Mouse (Mus musculus) cerebellum, postnatal 25 days (tissue): ENCODE data around the gene Cept1.

ENCODE experiments used
- DNase-seq, 2 experiments: peaks; one replicate each; pipeline ENCODE4 v3.0.0; 2021; ENCODE audit warnings: mixed read lengths in 2 of 2

The Cept1 gene

GRCm38 (mm10) chr3:106494417-106494950 lies 53.1 kb downstream of the Cept1 start:
- peak in 1 of 2 experiments; percentile 13 for DNase-seq

DNA sequence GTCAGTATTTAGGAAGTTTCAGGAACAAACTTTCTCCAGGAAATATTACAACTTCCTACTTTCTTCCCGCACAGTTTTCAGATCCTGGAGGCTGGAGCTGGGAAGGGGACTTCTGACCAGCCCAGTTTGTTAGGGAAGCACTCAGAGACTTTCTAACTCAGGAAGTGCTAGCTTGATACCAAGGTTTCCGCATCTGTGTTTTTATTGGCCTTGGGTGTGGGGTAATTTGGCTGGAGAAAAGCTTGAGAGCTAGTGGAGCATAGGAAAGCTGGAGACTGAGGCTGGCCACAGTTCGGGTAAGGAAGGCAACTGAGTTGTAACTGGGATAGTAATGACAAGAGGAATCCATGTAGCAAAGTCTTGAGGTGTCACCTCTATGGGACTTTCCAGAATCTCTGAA lies 53.7 kb downstream of the Cept1 start:
- DNase-seq, result no peak

- DNase-seq, result no peak
Observed at GRCm38 (mm10) chr3:106493202-106493601, 54.4 kb downstream of the Cept1 start.

DNA sequence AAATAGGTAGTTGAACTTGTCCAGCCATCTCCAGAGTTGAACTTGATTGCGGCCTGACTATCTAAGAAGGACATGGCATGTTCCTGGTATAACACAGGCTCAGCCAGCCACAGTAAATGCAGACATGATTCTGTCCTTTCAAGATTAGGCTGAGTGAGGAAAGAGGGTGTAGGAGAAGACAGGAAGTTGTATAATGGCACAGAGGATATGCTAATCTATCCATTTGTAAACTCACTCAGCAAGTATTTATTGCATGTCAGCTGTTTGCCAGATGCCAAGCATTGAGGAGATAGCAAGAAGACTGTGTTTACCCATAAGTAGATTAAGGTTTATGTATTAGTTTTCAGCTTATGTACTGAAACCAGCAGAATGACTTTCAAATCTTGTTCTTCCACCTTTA lies 54.9 kb downstream of the Cept1 start:
- DNase-seq, result no peak

DNA sequence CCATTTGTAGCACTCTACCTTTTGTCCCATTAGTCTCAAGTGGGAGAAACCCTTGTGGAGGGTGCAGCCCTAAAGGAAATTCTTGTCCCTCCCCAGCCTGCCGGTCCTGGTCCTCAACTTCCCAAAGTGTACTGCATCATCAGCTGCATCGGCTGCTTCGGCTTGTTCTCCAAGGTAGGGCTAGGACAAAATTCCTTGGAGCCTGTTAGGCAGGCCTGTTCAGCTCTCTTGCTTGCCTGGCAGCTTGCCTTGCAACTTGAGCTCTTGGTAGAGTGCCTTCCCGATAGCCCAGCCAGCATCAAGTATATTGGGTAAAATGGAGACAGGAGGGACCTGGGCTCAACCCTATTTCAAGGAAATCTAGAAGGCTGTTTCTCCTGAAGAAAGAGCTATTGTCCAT lies 57.4 kb downstream of the Cept1 start:
- DNase-seq, result no peak

DNA sequence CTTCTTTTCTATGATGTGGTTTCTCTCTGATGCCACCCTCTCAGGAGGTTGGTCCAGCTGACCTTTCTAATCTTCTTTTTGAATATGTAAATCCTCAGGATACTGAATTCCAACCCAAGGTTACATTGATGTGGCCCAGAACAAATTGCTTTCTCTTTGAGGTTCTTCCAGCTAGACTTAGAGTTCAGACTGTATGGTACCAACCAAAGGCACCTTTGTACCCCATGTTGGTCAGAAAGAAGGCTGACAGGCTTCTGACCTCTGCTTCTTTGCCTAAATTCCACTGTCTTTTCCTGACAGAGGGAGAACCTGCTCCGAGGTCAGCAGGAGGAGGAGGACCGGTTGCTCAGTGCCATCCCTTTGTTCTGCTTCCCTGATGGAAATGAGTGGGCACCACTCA lies 60.1 kb downstream of the Cept1 start:
- DNase-seq, result no peak

DNA sequence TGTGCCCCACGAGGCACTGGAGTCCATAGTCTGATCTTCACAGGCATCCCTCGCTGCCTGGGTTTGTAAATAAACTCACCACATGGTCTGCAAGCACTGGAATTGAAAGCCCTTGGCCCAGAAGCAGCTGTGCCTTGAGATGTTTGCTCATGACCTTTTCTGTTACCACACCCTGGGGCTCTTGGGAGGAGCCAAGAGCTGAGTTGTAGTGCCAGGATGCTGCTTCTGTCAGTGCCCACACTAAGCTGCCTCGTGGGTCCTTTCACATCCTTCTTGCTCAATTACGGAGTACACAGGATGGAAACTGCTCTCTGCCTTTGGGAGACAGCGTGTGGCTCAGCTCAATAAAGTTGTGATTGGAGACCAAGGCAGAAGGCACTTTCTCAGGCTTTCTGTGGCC lies 61.8 kb downstream of the Cept1 start:
- DNase-seq, result no peak

DNA sequence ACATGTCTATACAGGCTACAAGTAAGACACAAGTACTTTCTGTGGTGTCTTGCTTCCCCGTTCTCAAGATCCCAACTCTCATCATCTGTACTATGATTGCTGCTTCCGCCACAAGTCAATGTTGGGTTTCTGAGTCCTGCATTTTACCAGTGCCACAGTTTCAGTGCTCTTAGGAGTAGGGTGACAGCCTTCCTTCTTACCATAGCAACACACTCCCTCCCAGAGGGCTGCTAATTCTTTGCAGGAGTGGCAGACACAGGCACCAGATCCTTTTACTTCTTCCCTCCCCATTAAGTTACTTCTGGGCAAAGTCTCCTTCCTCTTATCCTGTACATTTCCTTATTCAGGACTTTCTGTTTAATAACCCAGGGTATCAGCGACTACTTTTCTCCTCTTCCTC lies 62.7 kb downstream of the Cept1 start:
- DNase-seq, result no peak

DNA sequence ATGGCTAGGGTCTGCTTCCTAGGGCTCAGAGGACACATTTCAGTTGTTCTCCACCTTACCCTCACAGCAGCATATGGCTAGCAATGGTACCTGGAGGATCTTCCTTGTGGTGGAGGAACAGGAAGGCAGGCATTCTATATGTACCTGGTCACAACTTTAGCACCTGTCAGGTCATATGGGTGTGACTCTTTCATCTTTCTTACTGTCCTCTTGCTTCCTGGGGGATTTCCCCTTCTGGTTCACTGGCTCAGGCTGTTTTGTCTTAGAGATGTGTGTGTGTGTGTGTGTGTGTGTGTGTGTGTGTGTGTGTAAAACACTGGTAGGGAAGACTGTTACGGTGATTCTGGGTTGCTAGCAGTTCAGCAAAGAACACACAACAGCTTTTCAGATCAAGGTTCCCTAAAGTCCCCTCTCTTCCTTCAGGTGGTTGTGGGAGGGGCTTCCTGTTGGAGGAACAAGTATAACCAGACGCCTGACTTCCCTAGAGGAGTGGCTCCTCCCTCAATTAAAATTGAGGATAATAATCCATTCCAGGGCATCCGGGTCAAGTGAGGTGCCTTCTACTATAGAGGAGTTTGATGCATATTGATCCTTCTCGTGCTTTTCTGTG lies 63.7 kb downstream of the Cept1 start:
- no peak for DNase-seq

GRCm38 (mm10) chr3:106483297-106483696 lies 64.3 kb downstream of the Cept1 start:
- no peak for DNase-seq

DNA sequence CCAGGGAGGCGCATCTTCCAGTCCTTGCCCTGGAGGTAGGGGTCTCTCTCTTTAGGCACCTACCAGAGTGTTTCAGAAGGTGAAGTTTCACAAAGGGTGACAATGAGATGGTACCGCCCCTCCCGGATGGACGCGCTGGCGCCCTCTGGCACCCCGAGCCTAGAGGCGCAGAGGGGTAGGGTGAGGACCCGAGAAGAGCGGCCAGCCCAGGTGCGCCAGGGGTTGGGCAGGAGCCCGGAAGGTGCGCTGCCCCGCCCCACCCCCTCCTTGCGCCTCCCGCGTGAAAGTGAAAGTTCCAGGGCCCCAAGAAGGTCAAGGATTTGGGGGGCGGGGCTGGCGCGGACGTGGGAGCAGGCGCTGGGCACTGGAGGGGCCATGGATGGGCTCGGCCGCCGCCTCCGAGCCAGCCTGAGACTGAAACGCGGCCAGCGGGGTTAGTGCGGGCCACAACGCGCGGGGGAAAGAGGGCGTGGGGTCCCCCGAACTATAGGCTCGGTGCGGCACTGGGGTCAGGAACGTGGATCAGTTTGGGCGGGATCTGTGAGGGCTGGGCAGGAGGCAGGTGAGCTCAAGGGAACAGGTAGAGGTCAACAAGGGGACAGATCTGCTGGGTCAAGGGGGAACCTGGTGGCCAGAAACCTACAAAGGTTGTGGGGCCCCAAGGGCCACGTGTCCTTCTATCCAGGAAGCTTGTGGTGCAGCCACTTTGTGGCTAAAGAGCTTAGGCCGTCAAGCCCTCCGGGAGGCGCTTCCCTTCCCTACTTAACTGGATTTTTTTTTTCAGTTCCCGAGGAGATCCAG lies 65.1 kb downstream of the Cept1 start, which contains the start of gene Dennd2d:
Dennd2d (plus strand) TSS at position 125 of the 801 bp plus-strand sequence.
- peak; percentile 10 to 17 for DNase-seq

DNA sequence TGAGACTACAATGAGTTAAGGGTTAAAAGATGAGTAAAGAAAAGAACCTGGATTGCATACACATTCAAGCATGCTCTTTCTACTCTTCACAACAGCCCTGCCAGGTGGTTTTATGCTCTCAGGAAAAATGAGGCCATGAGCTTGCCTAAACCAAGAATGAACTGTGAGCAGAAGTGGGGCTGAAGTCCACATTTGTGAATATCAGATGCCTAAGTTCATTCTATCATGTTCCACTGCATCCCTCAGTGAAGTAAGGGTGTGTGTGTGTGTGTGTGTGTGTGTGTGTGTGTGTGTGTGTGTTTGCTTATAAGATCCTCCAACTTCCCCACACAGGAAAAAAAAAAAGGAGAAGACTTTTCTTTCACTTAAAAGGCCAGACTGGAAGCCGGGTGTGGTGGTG lies 70.7 kb downstream of the Cept1 start:
- no peak for DNase-seq

DNA sequence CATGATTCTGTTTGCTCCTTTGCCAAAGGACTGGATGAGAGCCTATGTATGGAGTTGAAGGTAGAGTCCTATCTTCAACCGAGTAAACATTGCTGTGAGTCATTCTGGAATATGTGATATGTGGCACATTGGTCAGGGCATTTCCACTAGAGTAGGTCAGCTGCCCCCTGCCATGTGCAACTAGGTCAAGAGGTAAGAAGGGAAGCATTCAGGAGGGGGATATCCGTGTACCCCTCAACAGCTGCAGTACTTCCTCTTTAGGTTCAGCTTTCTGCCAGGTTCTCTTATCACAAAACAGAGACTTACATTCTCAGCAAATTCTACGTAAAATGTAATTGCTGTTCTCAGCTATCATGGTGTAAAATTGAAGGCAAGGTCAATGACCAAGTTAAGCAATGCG lies 73.4 kb downstream of the Cept1 start:
- DNase-seq, result no peak

DNA sequence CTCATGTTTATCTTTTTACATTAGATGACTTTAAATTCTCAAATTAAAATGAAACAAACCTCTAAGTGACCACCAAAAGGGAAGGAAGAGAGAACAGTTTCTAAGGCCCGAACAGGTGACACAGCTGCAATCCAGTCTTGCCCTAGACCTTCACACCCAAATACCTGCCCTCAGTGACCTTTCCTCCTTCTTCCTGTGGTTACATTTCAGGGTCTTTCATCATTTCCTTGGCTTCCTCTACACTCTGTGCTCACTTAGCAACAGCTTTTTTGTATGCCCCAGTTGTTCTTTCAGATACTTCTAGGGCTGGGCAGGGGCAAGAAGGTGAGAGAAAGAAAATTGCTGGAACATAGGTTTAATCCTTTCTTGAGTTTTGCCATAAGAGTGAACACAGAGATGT lies 82.9 kb downstream of the Cept1 start:
- DNase-seq, result no peak

DNA sequence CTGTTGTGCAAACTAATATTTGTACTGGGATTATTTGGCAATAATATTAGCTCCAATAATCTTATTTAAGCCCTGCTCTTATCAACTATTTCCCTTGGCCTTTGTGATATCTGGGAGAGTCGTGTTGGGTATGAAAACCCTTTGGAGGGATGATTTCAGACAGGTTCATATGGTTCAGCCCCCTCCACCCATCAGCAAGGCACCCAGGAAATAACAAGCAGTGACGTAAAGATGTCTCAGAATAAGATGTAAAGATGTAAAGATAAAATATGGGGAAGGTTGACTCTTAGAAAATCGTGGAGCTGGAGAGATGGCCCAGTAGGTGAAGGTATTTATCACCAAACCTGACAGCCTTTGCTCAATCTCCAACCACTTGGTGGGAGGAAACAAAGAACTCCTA lies 85.1 kb downstream of the Cept1 start:
- no peak for DNase-seq

- no peak for DNase-seq
Observed at GRCm38 (mm10) chr3:106462059-106462470, 85.5 kb downstream of the Cept1 start.

DNA sequence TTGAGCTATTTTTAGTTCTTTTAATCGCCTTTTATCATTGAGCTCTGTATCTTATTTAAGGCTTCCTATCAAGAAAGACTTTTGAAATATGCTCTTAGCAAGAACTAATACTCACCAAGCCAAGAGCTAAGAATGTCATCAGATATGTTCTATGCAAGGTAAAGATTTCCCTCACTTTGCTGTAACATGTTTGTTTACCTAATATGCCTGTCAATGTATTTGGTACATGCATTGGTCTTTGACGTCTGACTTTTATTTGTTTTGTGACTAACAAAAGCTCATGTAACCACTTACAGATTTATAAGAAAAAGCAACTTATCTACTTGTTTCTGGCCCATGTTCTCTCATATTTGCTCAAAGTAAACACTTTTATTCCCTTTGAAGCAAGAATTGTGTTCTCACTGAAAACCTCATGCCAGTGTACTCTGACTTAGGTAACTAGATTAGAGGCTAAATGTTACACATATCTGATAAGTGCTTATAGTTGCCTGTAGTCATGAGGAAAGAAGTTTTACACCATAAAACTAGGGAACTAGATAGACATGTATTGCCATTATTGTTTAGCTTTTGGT lies 90.2 kb downstream of the Cept1 start:
- no peak for DNase-seq

GRCm38 (mm10) chr3:106452616-106453015 lies 95.0 kb downstream of the Cept1 start:
- no peak for DNase-seq
